Mouse (Mus musculus): Measurements from ENCODE around the gene Tmem79. TPM values are rescaled to one million over a fixed set of nuclear protein-coding genes. Genes with fewer than 3 reads are reported as not detected.
"Not testable (repeated sequence)": the region's sequence is repeated elsewhere in the genome, so short reads cannot be mapped to it uniquely, and the experiment has no call there.

Gene Tmem79
- polyA plus RNA-seq, 1 experiment from 2014 or later: 2.1 TPM

DNA sequence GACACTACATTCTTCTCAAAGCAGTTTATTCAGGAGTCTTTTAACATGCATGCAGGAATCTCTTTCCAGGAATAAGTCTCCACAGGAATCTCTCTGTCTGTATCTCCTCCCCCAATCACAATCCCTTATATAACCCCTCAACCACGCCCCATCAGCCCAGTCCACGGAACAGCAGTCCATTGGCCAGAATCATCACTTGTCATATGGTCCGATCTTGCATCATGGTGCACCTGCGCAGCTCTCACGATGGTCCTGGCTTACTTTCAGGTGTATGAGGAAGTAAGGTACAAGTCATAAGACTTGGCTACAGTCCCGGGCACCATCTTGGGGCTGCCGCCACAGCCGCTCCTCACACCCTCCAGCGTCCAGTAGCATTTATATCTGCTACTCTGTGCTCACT is 36.7 kb upstream of the Tmem79 start, which contains the start of gene Bglap3:
TSS of gene Bglap3 (minus strand) at position 101 of the 400 bp plus-strand sequence.
- not testable (repeated sequence) for H3K4me2 ChIP-seq (ENCODE audit: low read depth); H3K9ac ChIP-seq (ENCODE audit: low read length); ATAC-seq (ENCODE audit: insufficient read depth, low FRiP score, low TSS enrichment); H3K9me3 ChIP-seq (ENCODE audit: control insufficient read depth, low read length); H3K27ac ChIP-seq (ENCODE audit: low read depth, low read length); H3K36me3 ChIP-seq (ENCODE audit: control insufficient read depth, insufficient read depth, low read length); DNase-seq (ENCODE audit: low spot score); H3K4me3 ChIP-seq (ENCODE audit: low read depth, low read length); H3K27me3 ChIP-seq (ENCODE audit: control insufficient read depth, insufficient read depth, low read length); H3K4me1 ChIP-seq (ENCODE audit: control insufficient read depth, insufficient read depth, low read length)
- 92% methylated on average over 9 of the region's 9 CpGs for WGBS

- H3K4me1 ChIP-seq (ENCODE audit: control insufficient read depth, insufficient read depth, low read length); H3K36me3 ChIP-seq (ENCODE audit: control insufficient read depth, insufficient read depth, low read length); H3K4me3 ChIP-seq (ENCODE audit: low read depth, low read length); H3K9me3 ChIP-seq (ENCODE audit: control insufficient read depth, low read length); H3K27ac ChIP-seq (ENCODE audit: low read depth, low read length); H3K4me2 ChIP-seq (ENCODE audit: low read depth); DNase-seq (ENCODE audit: low spot score); ATAC-seq (ENCODE audit: insufficient read depth, low FRiP score, low TSS enrichment); H3K9ac ChIP-seq (ENCODE audit: low read length): not testable (repeated sequence)
- 93% methylated on average over 7 of the region's 7 CpGs for WGBS
- H3K27me3 ChIP-seq (ENCODE audit: control insufficient read depth, insufficient read depth, low read length): peaks cover 15% of the 10 kb centered on the region
Measured at GRCm38 (mm10) chr3:88368511-88368910, 32.6 kb upstream of the Tmem79 start.

- H3K27me3 ChIP-seq (ENCODE audit: control insufficient read depth, insufficient read depth, low read length): peaks cover 15% of the 10 kb centered on the region
- not testable (repeated sequence) for DNase-seq (ENCODE audit: low spot score); H3K4me2 ChIP-seq (ENCODE audit: low read depth); H3K36me3 ChIP-seq (ENCODE audit: control insufficient read depth, insufficient read depth, low read length); H3K9me3 ChIP-seq (ENCODE audit: control insufficient read depth, low read length); ATAC-seq (ENCODE audit: insufficient read depth, low FRiP score, low TSS enrichment); H3K27ac ChIP-seq (ENCODE audit: low read depth, low read length); H3K9ac ChIP-seq (ENCODE audit: low read length); H3K4me1 ChIP-seq (ENCODE audit: control insufficient read depth, insufficient read depth, low read length); H3K4me3 ChIP-seq (ENCODE audit: low read depth, low read length)
- 48% methylated on average over 3 of the region's 7 CpGs for WGBS
Measured at GRCm38 (mm10) chr3:88367517-88367916, 31.6 kb upstream of the Tmem79 start.

DNA sequence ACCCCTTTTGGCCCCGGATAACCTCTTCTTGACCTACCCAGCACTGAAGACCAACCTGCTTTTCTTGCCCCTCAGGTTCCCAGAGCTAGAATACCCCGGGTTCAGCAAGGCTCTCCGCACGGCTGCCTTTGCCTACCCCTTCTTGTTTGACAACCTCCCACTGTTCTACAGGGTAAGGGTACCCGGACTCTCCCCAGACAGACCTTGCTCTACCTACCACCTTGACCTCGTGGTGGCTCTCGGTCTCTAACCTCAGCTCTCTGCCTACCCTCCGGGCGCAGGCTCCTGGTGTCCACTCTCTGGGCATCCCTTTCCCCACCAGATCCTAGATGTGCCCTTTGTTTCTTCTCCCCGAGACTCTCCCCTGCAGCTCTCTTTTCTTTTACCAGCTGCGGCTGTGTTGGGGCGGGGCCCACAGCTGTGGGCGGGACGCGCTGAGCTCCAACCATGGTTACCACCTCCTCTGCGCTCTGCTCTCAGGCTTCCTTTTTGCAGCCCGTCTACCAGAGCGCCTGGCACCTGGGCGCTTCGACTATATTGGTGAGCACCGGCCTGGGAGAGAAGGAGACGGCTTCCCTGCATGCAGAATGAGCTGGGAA is 31.0 kb upstream of the Tmem79 start:
- not testable (repeated sequence) for H3K27ac ChIP-seq (ENCODE audit: low read depth, low read length); H3K9me3 ChIP-seq (ENCODE audit: control insufficient read depth, low read length); H3K4me1 ChIP-seq (ENCODE audit: control insufficient read depth, insufficient read depth, low read length); H3K4me3 ChIP-seq (ENCODE audit: low read depth, low read length); H3K36me3 ChIP-seq (ENCODE audit: control insufficient read depth, insufficient read depth, low read length); H3K9ac ChIP-seq (ENCODE audit: low read length)
- ATAC-seq (ENCODE audit: insufficient read depth, low FRiP score, low TSS enrichment): peak; percentile 79
- Histone ChIP-seq H3K4me2 (ENCODE audit: low read depth) (peak overlapping the region; percentile 13; the same call in 1 of the 2 replicates), H3K27me3 (ENCODE audit: control insufficient read depth, insufficient read depth, low read length) (peaks cover 15% of the 10 kb centered on the region)
- WGBS: 3% methylated on average over 18 of the region's 22 CpGs
- DNase-seq (ENCODE audit: low spot score): peak; percentile 63

- Histone ChIP-seq H3K9me3 (ENCODE audit: control insufficient read depth, low read length) (no peaks in the 10 kb centered on the region; the same call in 1 of the 2 replicates), H3K4me3 (ENCODE audit: low read depth, low read length) (no peak overlapping the region), H3K27me3 (ENCODE audit: control insufficient read depth, insufficient read depth, low read length) (peaks cover 15% of the 10 kb centered on the region), H3K9ac (ENCODE audit: low read length) (no peak overlapping the region), H3K4me2 (ENCODE audit: low read depth) (no peak overlapping the region), H3K27ac (ENCODE audit: low read depth, low read length) (no peak overlapping the region), H3K4me1 (ENCODE audit: control insufficient read depth, insufficient read depth, low read length) (no peaks in the 10 kb centered on the region), H3K36me3 (ENCODE audit: control insufficient read depth, insufficient read depth, low read length) (peaks cover 9% of the 10 kb centered on the region)
- ATAC-seq (ENCODE audit: insufficient read depth, low FRiP score, low TSS enrichment): 0 out of 2 replicates have a peak, but pooled peaks have one; percentile 4
- DNase-seq (ENCODE audit: low spot score): no peak
- WGBS: 34% methylated on average over 34 of the region's 34 CpGs
Measured at GRCm38 (mm10) chr3:88365705-88366361, 29.9 kb upstream of the Tmem79 start.

GRCm38 (mm10) chr3:88364337-88364736 is 28.4 kb upstream of the Tmem79 start, which contains the start of gene Paqr6:
TSS of gene Paqr6 (plus strand) at chr3:88364584.
- peak; percentile 48 for DNase-seq (ENCODE audit: low spot score)
- Histone ChIP-seq H3K4me1 (ENCODE audit: control insufficient read depth, insufficient read depth, low read length) (no peaks in the 10 kb centered on the region), H3K9me3 (ENCODE audit: control insufficient read depth, low read length) (no peaks in the 10 kb centered on the region), H3K4me3 (ENCODE audit: low read depth, low read length) (no peak within 1 kb of the TSS), H3K27ac (ENCODE audit: low read depth, low read length) (no peak within 1 kb of the TSS), H3K9ac (ENCODE audit: low read length) (no peak within 1 kb of the TSS), H3K36me3 (ENCODE audit: control insufficient read depth, insufficient read depth, low read length) (peaks cover 14% of the 10 kb centered on the region), H3K4me2 (ENCODE audit: low read depth) (no peak within 1 kb of the TSS), H3K27me3 (ENCODE audit: control insufficient read depth, insufficient read depth, low read length) (peaks cover 15% of the 10 kb centered on the region)
- no peak for ATAC-seq (ENCODE audit: insufficient read depth, low FRiP score, low TSS enrichment)
- under 1% methylated on average over 14 of the region's 16 CpGs for WGBS

GRCm38 (mm10) chr3:88363700-88364099 is 27.8 kb upstream of the Tmem79 start:
- DNase-seq (ENCODE audit: low spot score) (no peak), ATAC-seq (ENCODE audit: insufficient read depth, low FRiP score, low TSS enrichment) (no peak)
- Histone ChIP-seq H3K27ac (ENCODE audit: low read depth, low read length) (no peak overlapping the region), H3K4me3 (ENCODE audit: low read depth, low read length) (no peak overlapping the region), H3K4me2 (ENCODE audit: low read depth) (no peak overlapping the region), H3K9me3 (ENCODE audit: control insufficient read depth, low read length) (no peaks in the 10 kb centered on the region), H3K9ac (ENCODE audit: low read length) (no peak overlapping the region), H3K36me3 (ENCODE audit: control insufficient read depth, insufficient read depth, low read length) (peaks cover 18% of the 10 kb centered on the region), H3K4me1 (ENCODE audit: control insufficient read depth, insufficient read depth, low read length) (no peaks in the 10 kb centered on the region), H3K27me3 (ENCODE audit: control insufficient read depth, insufficient read depth, low read length) (peaks cover 15% of the 10 kb centered on the region)
- WGBS: 70% methylated on average over 4 of the region's 4 CpGs

DNA sequence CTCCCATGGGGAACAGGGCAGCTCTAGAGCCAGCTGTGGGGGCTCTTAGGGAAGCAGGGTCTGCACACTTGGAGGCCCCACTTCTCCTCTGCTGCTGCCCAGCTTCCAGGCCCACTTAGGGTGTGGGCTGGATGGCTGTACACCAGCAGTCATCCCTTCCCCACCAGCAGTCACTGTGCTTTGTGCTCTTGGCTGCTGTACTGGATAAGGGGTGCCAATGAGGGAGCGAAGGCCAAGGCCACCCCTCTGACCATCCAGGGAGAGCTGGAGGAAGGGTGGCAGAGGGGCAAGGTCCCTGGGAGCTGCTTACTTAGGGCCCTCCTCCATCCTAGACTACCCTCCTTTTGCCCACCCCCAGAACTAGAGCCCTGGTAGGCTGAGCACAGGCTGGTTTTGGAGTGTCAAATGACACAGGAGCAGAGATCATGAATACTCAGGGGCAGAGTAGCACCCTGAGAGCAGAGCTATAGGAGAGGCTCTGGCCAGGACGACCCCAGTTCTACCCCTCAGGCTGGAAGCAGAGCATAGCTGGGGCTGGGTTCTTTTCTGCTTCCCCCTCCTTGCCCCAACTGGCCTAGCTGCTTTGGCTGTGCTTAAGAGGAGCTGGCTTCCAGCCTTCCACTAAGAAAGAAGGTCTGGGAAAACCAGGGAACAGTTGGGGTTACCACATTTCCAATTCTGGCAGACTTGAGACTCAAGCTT is 25.8 kb upstream of the Tmem79 start:
- H3K4me1 ChIP-seq (ENCODE audit: control insufficient read depth, insufficient read depth, low read length): no peaks in the 10 kb centered on the region
- peaks cover 15% of the 10 kb centered on the region for H3K27me3 ChIP-seq (ENCODE audit: control insufficient read depth, insufficient read depth, low read length)
- H3K27ac ChIP-seq (ENCODE audit: low read depth, low read length): no peak overlapping the region
- H3K4me2 ChIP-seq (ENCODE audit: low read depth): no peak overlapping the region
- H3K9ac ChIP-seq (ENCODE audit: low read length): no peak overlapping the region
- 86% methylated on average over 2 of the region's 2 CpGs for WGBS
- H3K9me3 ChIP-seq (ENCODE audit: control insufficient read depth, low read length): no peaks in the 10 kb centered on the region
- H3K4me3 ChIP-seq (ENCODE audit: low read depth, low read length): no peak overlapping the region
- DNase-seq (ENCODE audit: low spot score): peak; percentile 6
- ATAC-seq (ENCODE audit: insufficient read depth, low FRiP score, low TSS enrichment): no peak
- H3K36me3 ChIP-seq (ENCODE audit: control insufficient read depth, insufficient read depth, low read length): peaks cover 27% of the 10 kb centered on the region

All from neural tube, embryonic 11.5 days (tissue).